Comparison of ENCODE assay signal across 8 mouse cellular contexts in genomic region chr19:29325053-29325851, GRCm38 (mm10). TPM values are rescaled to one million over a fixed set of nuclear protein-coding genes. Genes with fewer than 3 reads are reported as not detected.
DNase-seq lines count a peak whose midpoint lies in the region; ATAC-seq and TF ChIP-seq lines count a peak whose summit lies in the region.

TSS of gene Insl6 (minus strand) at chr19:29325356.

- peak within 1 kb of the TSS; percentile 59; the same call in 1 of the 2 replicates for H3K4me3 ChIP-seq in G1E (ENCODE audit: low read depth, low read length)
- H3K4me3 ChIP-seq in forebrain, embryonic 11.5 days (ENCODE audit: low read depth, low read length), result peak within 1 kb of the TSS; percentile 21

- H3K9me3 ChIP-seq in G1E (replicated peaks), result no peaks in the 10 kb centered on the region
- H3K9me3 ChIP-seq in forebrain, embryonic 11.5 days (ENCODE audit: control insufficient read depth, low read length), result no peaks in the 10 kb centered on the region

- H3K4me1 ChIP-seq in G1E (ENCODE audit: insufficient read depth, low read depth, low read length), result peaks cover 20% of the 10 kb centered on the region
- no peaks in the 10 kb centered on the region for H3K4me1 ChIP-seq in forebrain, embryonic 11.5 days (replicated peaks; ENCODE audit: control insufficient read depth, insufficient read depth, low read length)

- peak within 1 kb of the TSS; percentile 13; the same call in 1 of the 2 replicates for H3K9ac ChIP-seq in forebrain, embryonic 11.5 days (ENCODE audit: low read length)

- intact Hi-C loops in heart, postnatal 36 days (cut with DNase I), result no loop called here

- peak; percentile 60 for ATAC-seq in G1E (ENCODE audit: extremely low read depth, insufficient number of reproducible peaks, low FRiP score, poor library complexity, severe bottlenecking)
- ATAC-seq in forebrain, embryonic 11.5 days (replicated peaks; ENCODE audit: low FRiP score), result peak; percentile 96
- ATAC-seq in megakaryocyte-erythroid progenitor cell, adult 5-6 weeks (replicated peaks; ENCODE audit: low FRiP score, low TSS enrichment, poor library complexity, severe bottlenecking), result peak; percentile 92

- no peak for TF ChIP-seq CTCF in G1E (IDR thresholded peaks at IDR 0.05; ENCODE audit: low read depth, low read length)

- H3K36me3 ChIP-seq in G1E (replicated peaks), result no peaks in the 10 kb centered on the region
- no peaks in the 10 kb centered on the region for H3K36me3 ChIP-seq in forebrain, embryonic 11.5 days (ENCODE audit: control insufficient read depth, insufficient read depth, low read length)

- peak; percentile 78 for DNase-seq in G1E (ENCODE audit: low spot score)
- peak; percentile 83 for DNase-seq in adrenal gland, postnatal 25 days
- peak; percentile 91 for DNase-seq in forebrain, embryonic 11.5 days (ENCODE audit: low spot score)
- DNase-seq in heart, postnatal 36 days, result peak; percentile 69 to 70
- peak; percentile 38 for DNase-seq in large intestine, adult 2 months (ENCODE audit: low read depth, low spot score)
- DNase-seq in right cerebral cortex, postnatal 4 days, result peak; percentile 42
- DNase-seq in urinary bladder, postnatal 4 days (ENCODE audit: low spot score in 2 of 2), result peak; percentile 64 to 79

- H3K27me3 ChIP-seq in G1E (ENCODE audit: insufficient read depth, low read length), result peaks cover 3% of the 10 kb centered on the region; the same call in 1 of the 2 replicates
- no peaks in the 10 kb centered on the region for H3K27me3 ChIP-seq in forebrain, embryonic 11.5 days (ENCODE audit: control insufficient read depth, insufficient read depth, low read length)

- peak within 1 kb of the TSS; percentile 49 for H3K4me2 ChIP-seq in forebrain, embryonic 11.5 days (ENCODE audit: low read depth, low read length, severe bottlenecking)

- 6% methylated on average over 31 of the region's 31 CpGs for WGBS in forebrain, embryonic 11.5 days
- 2% methylated on average over 31 of the region's 31 CpGs for WGBS in large intestine, adult 2 months

- no peak within 1 kb of the TSS for H3K27ac ChIP-seq in forebrain, embryonic 11.5 days (ENCODE audit: low read depth, low read length)

RNA-seq across cellular contexts. Expression of gene Insl6, which starts in this region (rescaled TPM):
- 1.1 TPM in 1 of 2 replicates, not detected in the other for total RNA-seq in G1E (2014; fragmentation: Nextera tagmentation)
- 4.2 and 4.8 TPM in 2 replicates for total RNA-seq in G1E (2017)
- polyA plus RNA-seq in G1E (2012), result 0.17 and 0.35 TPM in 2 replicates
- total RNA-seq in adrenal gland, postnatal 25 days (2021), result 0.79 TPM in 1 of 2 replicates, not detected in the other
- polyA plus RNA-seq in forebrain, embryonic 11.5 days (2014; fragmentation: Nextera tagmentation; extraction: Ambion mirVana), result 6.7 and 7.2 TPM in 2 replicates
- not detected for total RNA-seq in heart, postnatal 36 days (2021)
- polyA plus RNA-seq in large intestine, adult 2 months (2012; rRNA removed), result 17.1 and 26.8 TPM in 2 replicates
- 1.9 TPM in 1 of 2 replicates, not detected in the other for total RNA-seq in megakaryocyte-erythroid progenitor cell, adult 5-6 weeks (2014; fragmentation: Nextera tagmentation)
- total RNA-seq in megakaryocyte-erythroid progenitor cell, adult 5-6 weeks (2017), result 2.1 TPM in 1 of 2 replicates, not detected in the other

Comparison
In these comparisons a context has a peak if more than half of its experiments do, and no peak if none do; other contexts are left out.
1. Peak in DNase-seq in adrenal gland, postnatal 25 days; RNA of the gene not detected or under 1 TPM.
2. Peak in DNase-seq in heart, postnatal 36 days; RNA of the gene not detected or under 1 TPM.
3. DNase-seq: peak in every context shown above with its lines; median percentile 91 in forebrain, embryonic 11.5 days; 83 in adrenal gland, postnatal 25 days; 78 in G1E; 72 in urinary bladder, postnatal 4 days; 70 in heart, postnatal 36 days; 42 in right cerebral cortex, postnatal 4 days; 38 in large intestine, adult 2 months.